Mouse (Mus musculus) heart, postnatal 4 days (tissue): ENCODE measurements at regions not wholly inside any gene's neighbourhood (a gene's known extent, or its start where the extent isn't known, plus 50 kb on each side); places are given as distances from the start of the nearest gene placed in this dataset.

ENCODE experiments used
- DNase-seq: peaks from one replicate; pipeline ENCODE4 v3.0.0; 2021

GRCm38 (mm10) chr2:157633286-157633685 lies 62.2 kb upstream of the Blcap start:
- no peak for DNase-seq

DNA sequence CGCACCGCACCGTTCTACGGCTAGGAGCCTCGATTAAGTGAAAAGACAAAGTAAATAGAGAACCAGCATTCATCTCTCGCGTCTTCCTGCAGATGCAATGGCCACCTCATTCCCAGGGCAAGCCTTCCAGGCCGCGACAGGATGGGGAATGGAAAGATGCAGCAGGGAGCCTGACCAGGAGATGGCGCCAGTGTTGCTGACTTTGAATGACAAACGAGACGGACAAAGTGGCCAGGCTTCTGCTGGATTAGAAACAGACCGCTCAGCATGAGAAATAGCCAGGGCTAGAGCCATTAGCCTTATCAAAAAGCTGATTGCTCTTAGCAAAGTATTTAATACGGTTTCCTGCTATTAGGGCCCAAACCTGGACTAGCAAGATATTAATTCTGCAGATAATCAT lies 64.6 kb upstream of the Blcap start:
- peak; percentile 93 for DNase-seq

DNA sequence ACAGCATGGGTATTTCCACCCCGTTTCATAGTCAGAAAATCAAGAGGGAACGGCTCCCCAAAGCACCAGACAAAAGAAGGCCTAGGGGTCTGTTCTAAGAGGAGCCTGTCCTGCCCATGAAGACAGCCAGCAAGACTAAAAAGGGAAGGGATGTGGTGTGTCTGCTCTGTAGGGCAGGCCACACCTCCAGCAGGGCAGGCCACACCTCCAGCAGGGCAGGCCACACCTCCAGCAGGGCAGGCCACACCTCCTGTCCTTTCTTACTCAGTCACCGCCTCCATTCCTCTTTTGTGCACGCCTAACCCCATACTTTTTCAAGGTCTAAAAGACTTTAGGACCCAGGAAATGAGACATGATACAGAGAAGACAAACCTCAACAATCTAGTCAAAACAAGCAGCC lies 69.8 kb upstream of the Blcap start:
- no peak for DNase-seq

GRCm38 (mm10) chr2:157663584-157664375 lies 73.4 kb upstream of the Ctnnbl1 start:
- peak; percentile 80 for DNase-seq

DNA sequence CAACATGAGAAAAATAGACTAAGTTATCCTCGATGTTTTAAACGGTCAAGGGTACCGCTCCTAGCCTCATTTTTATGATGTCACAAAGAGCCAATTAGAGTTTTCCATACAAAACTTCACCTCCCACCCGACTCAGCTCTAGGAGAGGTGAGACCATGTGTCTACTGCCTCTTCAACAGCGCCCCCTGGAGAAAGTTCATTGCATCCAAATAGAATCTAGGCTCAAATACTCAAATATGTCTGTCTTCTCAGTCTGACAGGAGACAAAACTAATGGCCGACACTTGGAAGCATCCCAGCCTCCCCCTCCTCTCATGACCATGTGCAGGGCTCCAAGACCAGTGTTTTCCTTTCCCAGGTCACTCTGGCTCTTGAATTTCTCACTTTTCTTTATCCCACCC lies 72.7 kb upstream of the Ctnnbl1 start:
- no peak for DNase-seq

- peak; percentile 63 for DNase-seq
Measured at GRCm38 (mm10) chr2:157670191-157670590, 67.0 kb upstream of the Ctnnbl1 start.

GRCm38 (mm10) chr2:157674906-157675305 lies 62.3 kb upstream of the Ctnnbl1 start:
- DNase-seq: no peak

DNA sequence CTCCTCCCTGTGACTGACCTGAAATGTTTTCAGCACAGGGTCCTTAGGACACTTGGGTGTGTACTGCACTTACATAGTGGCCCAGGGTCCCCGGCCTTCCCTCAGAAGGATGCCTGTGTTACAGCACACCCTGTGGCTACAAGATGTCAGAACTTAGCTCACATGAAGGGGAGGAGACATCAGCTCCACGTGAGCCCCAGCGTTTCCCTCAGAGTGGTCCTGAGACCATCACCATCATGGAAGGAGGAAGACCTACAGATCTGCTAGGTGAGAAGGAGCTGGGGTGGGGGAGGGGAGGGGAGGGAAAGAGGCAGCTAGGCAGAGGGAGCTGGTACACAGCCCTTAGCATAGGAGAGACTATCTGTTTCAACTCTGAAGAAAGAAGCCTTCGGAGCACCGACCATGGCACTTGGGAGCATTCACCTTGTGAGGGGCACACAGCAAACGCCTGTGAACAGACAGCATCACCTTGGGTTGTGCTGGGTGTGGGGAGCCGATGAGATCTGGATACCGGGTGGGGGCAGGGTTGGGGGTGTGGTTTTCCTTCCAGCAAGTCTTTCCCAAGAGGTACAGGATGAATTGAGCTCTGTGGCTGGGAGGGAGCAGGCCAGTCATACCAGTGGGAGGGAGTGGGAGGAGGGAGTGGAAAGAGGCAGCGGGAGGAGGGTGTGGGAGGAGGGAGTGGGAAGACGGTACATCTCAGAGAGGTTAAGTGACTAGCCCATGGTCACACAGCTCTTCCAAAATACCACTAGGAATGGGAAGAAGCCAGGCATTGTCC lies 60.6 kb upstream of the Ctnnbl1 start:
- no peak for DNase-seq

DNA sequence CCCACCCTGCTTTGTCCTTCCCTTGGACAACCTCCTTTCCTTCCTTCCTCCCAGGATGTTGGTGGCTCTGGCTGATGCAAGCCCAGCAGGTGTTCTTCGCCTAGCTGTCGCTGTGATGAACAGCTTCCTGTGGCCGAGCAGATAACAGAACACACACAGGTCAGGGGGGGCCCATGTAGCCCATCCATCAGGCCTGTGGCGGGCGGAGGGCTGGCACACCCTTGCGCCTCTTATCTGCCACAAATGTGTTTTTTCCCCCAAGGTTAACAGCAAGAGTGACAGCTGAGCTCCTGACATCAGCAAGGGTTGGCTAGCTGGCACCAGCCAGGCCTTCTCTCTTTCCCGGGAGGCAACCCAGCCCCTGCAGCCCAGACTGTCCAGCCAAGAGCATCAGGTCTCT lies 59.9 kb upstream of the Ctnnbl1 start:
- no peak for DNase-seq

- no peak for DNase-seq
Measured at GRCm38 (mm10) chr2:157681931-157682330, 55.3 kb upstream of the Ctnnbl1 start.
